Mouse (Mus musculus): ENCODE data around the gene Pgr.

The Pgr gene

GRCm38 (mm10) chr9:8899616-8900202, at the start of gene Pgr:
Gene Pgr, plus strand, starts transcription at chr9:8899833.
- no peak for DNase-seq (ENCODE audit: low spot score)

GRCm38 (mm10) chr9:8857455-8857854, 42.2 kb upstream of the Pgr start:
- DNase-seq (ENCODE audit: low spot score) = no peak

DNA sequence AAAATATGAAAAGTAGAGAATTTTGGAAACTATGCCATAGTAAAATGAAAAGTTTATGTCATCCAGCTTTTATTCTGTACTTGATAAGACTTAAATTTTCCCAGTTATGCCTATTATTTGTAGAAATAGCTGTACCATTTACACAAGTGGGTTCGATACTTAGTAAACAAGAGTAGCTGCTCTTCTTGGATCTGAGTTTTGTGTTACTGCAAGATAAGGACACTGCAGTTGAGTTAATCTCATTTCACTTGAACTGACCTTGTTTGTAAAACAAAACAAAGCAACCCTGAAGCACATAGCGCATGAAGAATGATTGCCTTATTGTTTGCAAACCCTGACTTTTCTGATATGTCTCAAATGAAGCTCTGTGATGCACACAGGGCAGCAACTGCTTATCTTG, 31.1 kb upstream of the Pgr start:
- no peak for DNase-seq (ENCODE audit: low spot score)

DNA sequence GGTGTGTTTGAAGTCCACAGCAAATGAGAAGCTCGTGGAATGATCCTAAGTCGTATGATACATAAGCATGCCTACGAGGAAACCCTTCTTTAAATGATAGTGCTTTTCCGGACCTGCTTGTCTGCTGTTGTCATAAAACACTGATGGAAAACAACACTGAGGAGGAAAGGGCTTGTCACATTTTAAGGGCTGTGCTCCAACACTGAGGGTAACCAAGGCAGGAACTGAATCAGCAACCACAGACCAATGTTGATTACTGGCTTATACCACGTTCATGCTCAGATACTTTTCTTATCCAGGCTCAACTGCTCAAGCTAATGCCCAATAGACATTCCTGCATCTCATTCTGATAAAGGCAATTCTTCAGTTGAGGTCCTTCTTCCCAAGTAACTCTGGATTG, 4.4 kb upstream of the Pgr start:
- no peak for DNase-seq (ENCODE audit: low spot score)

GRCm38 (mm10) chr9:8900203-8901012, 775 bp downstream of the Pgr start:
- DNase-seq (ENCODE audit: low spot score) = peak; percentile 54

DNA sequence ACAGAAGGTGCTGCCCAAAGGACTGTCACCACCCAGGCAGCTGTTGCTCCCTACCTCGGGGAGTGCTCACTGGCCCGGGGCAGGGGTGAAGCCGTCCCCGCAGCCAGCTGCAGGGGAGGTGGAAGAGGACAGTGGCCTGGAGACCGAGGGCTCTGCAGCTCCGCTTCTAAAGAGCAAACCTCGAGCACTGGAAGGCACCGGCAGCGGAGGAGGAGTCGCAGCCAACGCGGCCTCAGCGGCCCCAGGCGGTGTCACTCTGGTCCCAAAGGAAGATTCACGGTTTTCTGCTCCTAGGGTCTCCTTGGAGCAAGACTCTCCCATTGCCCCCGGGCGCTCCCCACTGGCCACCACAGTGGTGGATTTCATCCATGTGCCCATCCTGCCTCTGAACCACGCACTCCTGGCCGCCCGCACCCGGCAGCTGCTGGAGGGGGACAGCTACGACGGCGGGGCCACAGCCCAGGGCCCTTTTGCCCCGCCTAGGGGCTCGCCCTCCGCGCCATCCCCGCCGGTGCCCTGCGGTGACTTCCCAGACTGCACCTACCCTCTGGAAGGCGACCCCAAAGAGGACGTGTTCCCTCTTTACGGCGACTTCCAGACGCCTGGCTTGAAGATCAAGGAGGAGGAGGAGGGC, 1.5 kb downstream of the Pgr start:
- DNase-seq (ENCODE audit: low spot score) = no peak

DNA sequence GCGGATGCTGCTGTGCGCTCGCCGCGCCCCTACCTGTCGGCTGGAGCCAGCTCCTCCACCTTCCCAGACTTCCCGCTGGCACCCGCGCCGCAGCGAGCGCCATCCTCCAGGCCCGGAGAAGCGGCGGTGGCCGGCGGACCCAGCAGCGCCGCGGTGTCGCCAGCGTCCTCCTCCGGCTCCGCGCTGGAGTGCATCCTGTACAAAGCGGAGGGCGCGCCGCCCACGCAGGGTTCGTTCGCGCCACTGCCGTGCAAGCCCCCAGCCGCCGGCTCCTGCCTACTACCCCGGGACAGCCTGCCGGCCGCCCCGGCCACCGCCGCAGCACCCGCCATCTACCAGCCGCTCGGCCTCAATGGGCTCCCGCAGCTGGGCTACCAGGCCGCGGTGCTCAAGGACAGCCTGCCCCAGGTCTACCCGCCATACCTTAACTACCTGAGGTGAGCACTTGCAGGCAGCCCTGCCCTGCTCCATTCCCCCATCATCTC, 2.1 kb downstream of the Pgr start:
- DNase-seq (ENCODE audit: low spot score) = no peak

DNA sequence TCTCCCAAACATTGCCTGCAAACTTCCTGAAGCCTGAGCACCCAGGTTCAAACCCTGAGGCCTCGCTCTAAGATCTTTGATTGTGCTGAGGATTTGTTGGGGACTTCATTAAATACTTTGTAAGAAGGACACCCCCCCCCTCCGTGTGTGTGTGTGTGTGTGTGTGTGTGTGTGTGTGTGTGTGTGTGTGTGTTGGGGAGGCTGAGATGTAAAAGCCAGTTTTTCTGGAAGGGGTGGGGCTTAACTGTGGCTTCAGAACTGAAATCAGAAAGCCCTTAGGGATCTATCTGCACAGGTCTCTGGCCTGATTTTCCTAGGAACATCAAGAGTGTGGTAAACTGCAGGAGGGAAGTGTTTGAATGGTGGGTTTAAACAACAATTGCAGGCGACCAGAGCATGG, 2.6 kb downstream of the Pgr start:
- DNase-seq (ENCODE audit: low spot score) = no peak

GRCm38 (mm10) chr9:8927561-8927960, 27.9 kb downstream of the Pgr start:
- no peak for DNase-seq (ENCODE audit: low spot score)

- DNase-seq (ENCODE audit: low spot score) = no peak
Observed at GRCm38 (mm10) chr9:8937753-8938152, 38.1 kb downstream of the Pgr start.

GRCm38 (mm10) chr9:8953306-8953705, 53.7 kb downstream of the Pgr start:
- DNase-seq (ENCODE audit: low spot score) = no peak

- DNase-seq (ENCODE audit: low spot score) = no peak
Observed at GRCm38 (mm10) chr9:8964512-8965133, 65.0 kb downstream of the Pgr start.

- DNase-seq (ENCODE audit: low spot score) = peak; percentile 6
Observed at GRCm38 (mm10) chr9:8970240-8970639, 70.6 kb downstream of the Pgr start.

DNA sequence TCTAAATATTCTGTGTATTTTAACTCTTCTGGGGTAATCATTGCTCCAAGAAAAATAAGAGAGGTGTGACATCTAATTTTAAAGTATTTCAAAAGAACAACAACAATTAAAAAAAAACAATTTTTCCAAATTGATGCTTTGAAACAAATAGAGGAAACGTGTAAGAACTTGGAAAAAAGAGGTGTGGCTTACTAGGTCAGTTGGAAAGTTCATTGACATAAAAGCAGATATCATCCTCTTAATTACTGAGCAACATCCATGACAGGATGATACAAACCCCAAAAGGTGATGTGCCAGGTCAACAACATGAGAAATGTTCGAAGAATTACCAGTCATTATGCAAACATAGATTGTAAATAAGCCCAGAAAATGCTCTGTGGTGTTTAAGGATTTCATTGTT, 71.9 kb downstream of the Pgr start, which contains the start of gene Gm16485:
Gene Gm16485 (plus strand): TSS at position 301 of the 400 bp plus-strand sequence.
- no peak for DNase-seq (ENCODE audit: low spot score)

DNA sequence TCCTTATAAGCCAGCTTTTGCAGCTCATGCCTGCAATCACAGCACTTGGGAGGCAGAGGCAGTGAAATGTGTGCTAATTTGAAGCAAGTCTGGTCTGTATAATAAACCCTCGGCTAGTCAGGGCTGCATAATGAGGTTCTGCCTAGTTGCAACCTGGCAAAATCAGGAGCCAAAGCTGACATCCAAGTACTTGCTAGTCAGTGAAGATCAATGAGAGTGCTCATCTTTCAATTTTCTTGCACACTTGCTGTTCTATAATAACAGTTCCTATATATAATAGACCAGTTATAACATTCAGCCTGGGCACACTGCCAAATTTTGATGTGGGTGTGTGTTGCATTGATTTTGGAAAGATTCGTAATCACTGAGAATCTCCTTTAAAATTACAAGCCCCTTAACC, 78.1 kb downstream of the Pgr start:
- DNase-seq (ENCODE audit: low spot score) = no peak

DNA sequence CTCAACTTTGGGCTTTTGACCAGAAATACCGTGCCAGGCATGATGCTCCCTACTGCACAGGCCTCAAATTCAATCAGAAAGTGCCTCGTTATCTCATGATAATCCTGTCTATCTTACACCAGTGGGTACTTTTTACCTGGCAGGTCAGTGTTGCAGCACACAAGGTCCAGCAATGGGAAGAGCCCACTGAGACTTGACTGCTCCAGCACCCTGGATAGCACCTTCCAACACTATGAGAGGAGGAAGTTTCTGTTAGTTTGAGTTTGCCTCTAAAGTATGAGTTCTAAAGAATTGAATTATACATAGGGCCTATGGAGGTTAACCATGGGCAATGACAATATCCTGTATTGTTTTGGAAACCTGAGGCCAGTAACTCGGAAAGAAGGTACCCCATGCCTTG, 82.7 kb downstream of the Pgr start:
- no peak for DNase-seq (ENCODE audit: low spot score)

- DNase-seq (ENCODE audit: low spot score) = no peak
Observed at GRCm38 (mm10) chr9:8996494-8996893, 96.9 kb downstream of the Pgr start.

- no peak for DNase-seq (ENCODE audit: low spot score)
Observed at GRCm38 (mm10) chr9:9001170-9001569, 101.5 kb downstream of the Pgr start.

DNA sequence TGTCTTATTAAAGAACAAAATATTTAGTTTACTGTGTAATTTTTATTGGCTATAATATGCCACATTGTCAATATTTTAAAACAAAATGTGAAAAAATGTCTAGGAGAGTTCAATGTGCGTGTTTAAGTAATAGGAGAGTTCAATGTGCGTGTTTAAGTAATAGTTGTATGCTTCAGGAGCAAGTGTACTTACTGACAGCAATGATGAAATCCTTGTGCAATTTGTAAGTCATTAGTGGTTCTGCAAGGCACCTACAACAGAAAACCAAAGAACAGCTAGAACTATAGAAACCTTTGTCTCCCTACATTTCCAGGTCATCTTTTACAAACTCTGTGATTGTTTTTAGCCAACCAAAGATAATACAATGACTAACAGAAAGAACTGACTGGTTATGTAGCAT, 115.5 kb downstream of the Pgr start:
- DNase-seq (ENCODE audit: low spot score) = no peak

Data from lung, postnatal 25 days (tissue).